Mouse (Mus musculus) left cerebral cortex, postnatal 14 days (tissue): ENCODE measurements around the gene Akr1c12. TPM values are rescaled to one million over a fixed set of nuclear protein-coding genes. Genes with fewer than 3 reads are reported as not detected.

Experiments
- DNase-seq, 2 experiments: peaks; one replicate each; pipeline ENCODE4 v3.0.0; 2021 to 2022; ENCODE audit warnings: low spot score in 2 of 2, mixed read lengths in 1 of 2
- intact Hi-C: fragments of 180-260 bp; cut with DNase I; formaldehyde crosslinking; loops from one replicate; pipeline ENCODE4 v1.15.1; 2025
- total RNA-seq, 2 experiments: library from RNA; stranded (reverse); gene quantifications; 2 replicates each; pipeline ENCODE4 v1.2.3; 2021

The Akr1c12 gene
- total RNA-seq, 2 experiments from 2014 or later = not detected

DNA sequence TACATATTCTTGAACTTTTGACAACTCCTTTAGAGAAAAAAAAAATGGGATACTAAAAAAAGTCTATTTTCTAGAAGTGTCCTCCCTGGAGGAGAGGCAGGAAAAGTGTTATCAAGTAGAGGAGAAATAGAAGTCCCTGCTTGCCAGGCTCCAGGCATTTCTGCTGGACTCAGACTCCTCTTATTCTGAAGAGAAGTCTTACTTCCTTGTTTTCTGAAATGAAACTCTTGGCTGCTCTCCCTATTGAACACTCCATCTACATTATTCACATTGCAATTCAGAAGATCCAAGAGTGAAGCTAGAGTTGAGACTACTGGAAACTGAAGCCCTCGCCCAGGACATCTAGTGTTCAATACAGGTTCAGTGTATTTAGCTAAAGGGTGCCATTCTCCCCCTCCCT is 50.8 kb downstream of the Akr1c12 start, which contains the start of gene Akr1c19:
Akr1c19 (plus strand) TSS at position 260 of the 400 bp plus-strand sequence.
- DNase-seq = no peak
- intact Hi-C loops = no loop called here

Other genes with a start within 250 kb of the Akr1c12 start
- gene Akr1c14, start 230.4 kb downstream of the Akr1c12 start, total RNA-seq = 1 to 10 TPM; 2.1 to 2.4 TPM
- gene Akr1c18, start 128.8 kb downstream of the Akr1c12 start, total RNA-seq = 1 to 10 TPM; 1.4 to 1.6 TPM
- gene Akr1c13, start 88.3 kb downstream of the Akr1c12 start, total RNA-seq = under 1 TPM in 1 of 2 experiments, not detected in 1; 0.99 TPM
- gene Akr1c19, start 50.7 kb downstream of the Akr1c12 start, total RNA-seq = not detected
- gene Akr1c6, start 154.9 kb upstream of the Akr1c12 start, total RNA-seq = not detected
- gene Akr1c20, start 243.9 kb upstream of the Akr1c12 start, total RNA-seq = not detected